Mouse (Mus musculus): ENCODE measurements around the gene Ppil4. TPM values are rescaled to one million over a fixed set of nuclear protein-coding genes. Genes with fewer than 3 reads are reported as not detected.

Gene Ppil4
- polyA plus RNA-seq, 1 experiment: 4.2 TPM

- no peak within 1 kb of the TSS for H3ac ChIP-seq (ENCODE audit: control insufficient read depth, insufficient read length)
- H3K27me3 ChIP-seq (ENCODE audit: control insufficient read depth, insufficient read depth, insufficient read length): no peaks in the 10 kb centered on the region
- H3K79me2 ChIP-seq (ENCODE audit: control insufficient read depth, insufficient read depth): no peaks in the 10 kb centered on the region
- no peak for TF ChIP-seq CEBPB (IDR thresholded peaks at IDR 0.05; ENCODE audit: insufficient read depth, poor library complexity, severe bottlenecking)
- TF ChIP-seq POLR2AphosphoS2 (IDR thresholded peaks at IDR 0.05; ENCODE audit: insufficient read length, low read depth): no peak
- no peak for TF ChIP-seq E2F4 (IDR thresholded peaks at IDR 0.05; ENCODE audit: insufficient read depth)
- TF ChIP-seq MYOD1 (IDR thresholded peaks at IDR 0.05; ENCODE audit: control insufficient read depth in 1 of 3, insufficient read length in 2 of 3, low read depth in 2 of 3): no peak
- TF ChIP-seq TCF12 (IDR thresholded peaks at IDR 0.05; ENCODE audit: insufficient read depth, poor library complexity, severe bottlenecking): no peak
- TF ChIP-seq REST (IDR thresholded peaks at IDR 0.05; ENCODE audit: insufficient read depth, insufficient read length): no peak
- TF ChIP-seq SRF (IDR thresholded peaks at IDR 0.05; ENCODE audit: control insufficient read depth, insufficient read length, low read depth): no peak
- no peaks in the 10 kb centered on the region for H3K36me3 ChIP-seq (ENCODE audit: control insufficient read depth, insufficient read depth)
- H3K4me2 ChIP-seq (ENCODE audit: low read depth): no peak within 1 kb of the TSS
- no peak within 1 kb of the TSS for H3K4me3 ChIP-seq
Observed at GRCm38 (mm10) chr10:7832171-7832676, 39.5 kb downstream of the Ppil4 start, which contains the start of gene Zc3h12d. Gene Zc3h12d, plus strand, starts transcription at chr10:7832470.

GRCm38 (mm10) chr10:7833377-7834165, 40.9 kb downstream of the Ppil4 start:
- TF ChIP-seq TCF3 (IDR thresholded peaks at IDR 0.05; ENCODE audit: insufficient read length, low read depth) (no peak), REST (IDR thresholded peaks at IDR 0.05; ENCODE audit: insufficient read depth, insufficient read length) (no peak), POLR2AphosphoS2 (IDR thresholded peaks at IDR 0.05; ENCODE audit: insufficient read length, low read depth) (no peak), POLR2A (IDR thresholded peaks at IDR 0.05; ENCODE audit: insufficient read length, low read depth) (no peak), MAX (IDR thresholded peaks at IDR 0.05; ENCODE audit: low read depth) (no peak), CEBPB (IDR thresholded peaks at IDR 0.05; ENCODE audit: insufficient read depth, poor library complexity, severe bottlenecking) (no peak), MYOG (IDR thresholded peaks at IDR 0.05; ENCODE audit: control insufficient read depth in 1 of 3, insufficient read depth in 1 of 3, insufficient read length in 2 of 3, low read depth in 2 of 3) (no peak), MYOD1 (IDR thresholded peaks at IDR 0.05; ENCODE audit: control insufficient read depth in 1 of 3, insufficient read length in 2 of 3, low read depth in 2 of 3) (no peak), SRF (IDR thresholded peaks at IDR 0.05; ENCODE audit: control insufficient read depth, insufficient read length, low read depth) (no peak), TCF12 (IDR thresholded peaks at IDR 0.05; ENCODE audit: insufficient read depth, poor library complexity, severe bottlenecking) (no peak)
- H3K36me3 ChIP-seq (ENCODE audit: control insufficient read depth, insufficient read depth): no peaks in the 10 kb centered on the region
- no peaks in the 10 kb centered on the region for H3K79me2 ChIP-seq (ENCODE audit: control insufficient read depth, insufficient read depth)
- no peak overlapping the region for H3K4me2 ChIP-seq (ENCODE audit: low read depth)
- no peaks in the 10 kb centered on the region for H3K27me3 ChIP-seq (ENCODE audit: control insufficient read depth, insufficient read depth, insufficient read length)
- H3ac ChIP-seq (ENCODE audit: control insufficient read depth, insufficient read length): no peak overlapping the region
- no peak overlapping the region for H3K4me3 ChIP-seq

- Histone ChIP-seq H3ac (ENCODE audit: control insufficient read depth, insufficient read length) (no peak overlapping the region), H3K36me3 (ENCODE audit: control insufficient read depth, insufficient read depth) (no peaks in the 10 kb centered on the region), H3K4me3 (no peak overlapping the region), H3K4me2 (ENCODE audit: low read depth) (no peak overlapping the region), H3K27me3 (ENCODE audit: control insufficient read depth, insufficient read depth, insufficient read length) (no peaks in the 10 kb centered on the region), H3K79me2 (ENCODE audit: control insufficient read depth, insufficient read depth) (no peaks in the 10 kb centered on the region)
- TF ChIP-seq POLR2AphosphoS2 (IDR thresholded peaks at IDR 0.05; ENCODE audit: insufficient read length, low read depth) (no peak), MYOD1 (IDR thresholded peaks at IDR 0.05; ENCODE audit: control insufficient read depth in 1 of 3, insufficient read length in 2 of 3, low read depth in 2 of 3) (no peak)
Observed at GRCm38 (mm10) chr10:7834671-7835225, 42.1 kb downstream of the Ppil4 start.

- TF ChIP-seq POLR2A (IDR thresholded peaks at IDR 0.05; ENCODE audit: insufficient read length, low read depth) (no peak), TCF12 (IDR thresholded peaks at IDR 0.05; ENCODE audit: insufficient read depth, poor library complexity, severe bottlenecking) (no peak), TCF3 (IDR thresholded peaks at IDR 0.05; ENCODE audit: insufficient read length, low read depth) (no peak), E2F4 (IDR thresholded peaks at IDR 0.05; ENCODE audit: insufficient read depth) (no peak), SRF (IDR thresholded peaks at IDR 0.05; ENCODE audit: control insufficient read depth, insufficient read length, low read depth) (no peak), MAX (IDR thresholded peaks at IDR 0.05; ENCODE audit: low read depth) (no peak), REST (IDR thresholded peaks at IDR 0.05; ENCODE audit: insufficient read depth, insufficient read length) (no peak), MYOD1 (IDR thresholded peaks at IDR 0.05; ENCODE audit: control insufficient read depth in 1 of 3, insufficient read length in 2 of 3, low read depth in 2 of 3) (no peak), CEBPB (IDR thresholded peaks at IDR 0.05; ENCODE audit: insufficient read depth, poor library complexity, severe bottlenecking) (no peak), USF1 (IDR thresholded peaks at IDR 0.05; ENCODE audit: low read depth) (no peak), MYOG (IDR thresholded peaks at IDR 0.05; ENCODE audit: control insufficient read depth in 1 of 3, insufficient read depth in 1 of 3, insufficient read length in 2 of 3, low read depth in 2 of 3) (no peak)
- H3K27me3 ChIP-seq (ENCODE audit: control insufficient read depth, insufficient read depth, insufficient read length): no peaks in the 10 kb centered on the region
- H3K4me2 ChIP-seq (ENCODE audit: low read depth): no peak overlapping the region
- no peak overlapping the region for H3ac ChIP-seq (ENCODE audit: control insufficient read depth, insufficient read length)
- no peaks in the 10 kb centered on the region for H3K79me2 ChIP-seq (ENCODE audit: control insufficient read depth, insufficient read depth)
- no peaks in the 10 kb centered on the region for H3K36me3 ChIP-seq (ENCODE audit: control insufficient read depth, insufficient read depth)
- no peak overlapping the region for H3K4me3 ChIP-seq
Observed at GRCm38 (mm10) chr10:7836902-7837301, 44.2 kb downstream of the Ppil4 start.

GRCm38 (mm10) chr10:7837446-7837845, 44.8 kb downstream of the Ppil4 start:
- TF ChIP-seq USF1 (IDR thresholded peaks at IDR 0.05; ENCODE audit: low read depth): no peak
- no peak for TF ChIP-seq POLR2A (IDR thresholded peaks at IDR 0.05; ENCODE audit: insufficient read length, low read depth)
- no peak for TF ChIP-seq TCF12 (IDR thresholded peaks at IDR 0.05; ENCODE audit: insufficient read depth, poor library complexity, severe bottlenecking)
- TF ChIP-seq MAX (IDR thresholded peaks at IDR 0.05; ENCODE audit: low read depth): no peak
- no peak for TF ChIP-seq REST (IDR thresholded peaks at IDR 0.05; ENCODE audit: insufficient read depth, insufficient read length)
- TF ChIP-seq E2F4 (IDR thresholded peaks at IDR 0.05; ENCODE audit: insufficient read depth): no peak
- TF ChIP-seq MYOG (IDR thresholded peaks at IDR 0.05; ENCODE audit: control insufficient read depth in 1 of 3, insufficient read depth in 1 of 3, insufficient read length in 2 of 3, low read depth in 2 of 3): no peak
- no peak for TF ChIP-seq TCF3 (IDR thresholded peaks at IDR 0.05; ENCODE audit: insufficient read length, low read depth)
- TF ChIP-seq POLR2AphosphoS2 (IDR thresholded peaks at IDR 0.05; ENCODE audit: insufficient read length, low read depth): no peak
- TF ChIP-seq MYOD1 (IDR thresholded peaks at IDR 0.05; ENCODE audit: control insufficient read depth in 1 of 3, insufficient read length in 2 of 3, low read depth in 2 of 3): no peak
- TF ChIP-seq SRF (IDR thresholded peaks at IDR 0.05; ENCODE audit: control insufficient read depth, insufficient read length, low read depth): no peak
- TF ChIP-seq CEBPB (IDR thresholded peaks at IDR 0.05; ENCODE audit: insufficient read depth, poor library complexity, severe bottlenecking): no peak
- H3ac ChIP-seq (ENCODE audit: control insufficient read depth, insufficient read length): no peak overlapping the region
- H3K36me3 ChIP-seq (ENCODE audit: control insufficient read depth, insufficient read depth): no peaks in the 10 kb centered on the region
- no peaks in the 10 kb centered on the region for H3K79me2 ChIP-seq (ENCODE audit: control insufficient read depth, insufficient read depth)
- H3K27me3 ChIP-seq (ENCODE audit: control insufficient read depth, insufficient read depth, insufficient read length): no peaks in the 10 kb centered on the region
- no peak overlapping the region for H3K4me2 ChIP-seq (ENCODE audit: low read depth)
- no peak overlapping the region for H3K4me3 ChIP-seq

Data from myocyte (in vitro differentiated cells).